Mouse (Mus musculus) gastrocnemius, adult 18-20 months (tissue): ENCODE results near the gene 4921504E06Rik. TPM values are rescaled to one million over a fixed set of nuclear protein-coding genes. Genes with fewer than 3 reads are reported as not detected.

Experiments used
- DNase-seq: peaks from one replicate; pipeline ENCODE4 v3.0.0; 2021; ENCODE audit warnings: low spot score
- total RNA-seq, 2 experiments: library from RNA; stranded (reverse); gene quantifications; 2 replicates each; pipeline ENCODE4 v1.2.3; 2021

The 4921504E06Rik gene
- total RNA-seq, 2 experiments from 2014 or later: not detected

- no peak for DNase-seq
Observed at GRCm38 (mm10) chr2:19419686-19420345, 133.9 kb downstream of the 4921504E06Rik start.

GRCm38 (mm10) chr2:19416066-19416465 lies 137.6 kb downstream of the 4921504E06Rik start:
- no peak for DNase-seq

GRCm38 (mm10) chr2:19415063-19415521 lies 138.6 kb downstream of the 4921504E06Rik start:
- DNase-seq: peak; percentile 79

GRCm38 (mm10) chr2:19414222-19414965 lies 139.3 kb downstream of the 4921504E06Rik start:
- peak; percentile 43 for DNase-seq

Other genes with a start within 250 kb of the 4921504E06Rik start
- gene Msrb2, start 182.5 kb downstream of the 4921504E06Rik start, total RNA-seq: 10 to 100 TPM; 14.6 to 19.4 TPM
- gene Ptf1a, start 108.3 kb downstream of the 4921504E06Rik start, total RNA-seq: not detected
- 100 to 1,000 TPM in 1 of 2 experiments, 10 to 100 TPM in 1; 19.7 to 263 TPM for gene Otud1, start 103.8 kb upstream of the 4921504E06Rik start, total RNA-seq